Comparison of ENCODE assay signal across 8 mouse cellular contexts in genomic region chr11:69686377-69686776, GRCm38 (mm10). TPM values are rescaled to one million over a fixed set of nuclear protein-coding genes. Genes with fewer than 3 reads are reported as not detected.
DNase-seq lines count a peak whose midpoint lies in the region; ATAC-seq lines count a peak whose summit lies in the region.

No protein-coding gene starts in this region.

- 0 out of 2 replicates have a peak, but pooled peaks cover 5% of the 10 kb centered on the region for H3K4me1 ChIP-seq in midbrain, embryonic 11.5 days (ENCODE audit: control insufficient read depth, insufficient read depth, low read length)
- H3K4me1 ChIP-seq in midbrain, embryonic 10.5 days, result peaks cover 40% of the 10 kb centered on the region
- peaks cover 42% of the 10 kb centered on the region for H3K4me1 ChIP-seq in limb, embryonic 13.5 days

- H3K4me2 ChIP-seq in midbrain, embryonic 11.5 days, result no peak overlapping the region
- peak overlapping the region; percentile 21 for H3K4me2 ChIP-seq in limb, embryonic 13.5 days (replicated peaks)

- no peaks in the 10 kb centered on the region for H3K9me3 ChIP-seq in midbrain, embryonic 11.5 days (ENCODE audit: control insufficient read depth, low read length)
- H3K9me3 ChIP-seq in midbrain, embryonic 10.5 days (replicated peaks), result no peaks in the 10 kb centered on the region
- H3K9me3 ChIP-seq in limb, embryonic 13.5 days, result no peaks in the 10 kb centered on the region

- peak; percentile 81 for DNase-seq in midbrain, embryonic 11.5 days (ENCODE audit: low spot score, missing footprints)
- DNase-seq in midbrain, embryonic 10.5 days (ENCODE audit: low spot score), result no peak
- peak; percentile 90 to 91 for DNase-seq in cerebellum, postnatal 10 days
- peak; percentile 86 to 90 for DNase-seq in heart, postnatal 10 days
- DNase-seq in skeletal muscle tissue, adult 2 months (ENCODE audit: low read depth, low spot score), result peak; percentile 82
- no peak for DNase-seq in frontal cortex, adult 2 months (ENCODE audit: extremely low spot score in 1 of 2, low spot score in 1 of 2)
- DNase-seq in frontal cortex, postnatal 25 days (ENCODE audit: low spot score in 2 of 2), result no peak

- WGBS in midbrain, embryonic 11.5 days, result 15% methylated on average over 4 of the region's 4 CpGs
- WGBS in midbrain, embryonic 10.5 days, result 14% methylated on average over 4 of the region's 4 CpGs
- WGBS in limb, embryonic 13.5 days, result 4% methylated on average over 4 of the region's 4 CpGs

- H3K36me3 ChIP-seq in midbrain, embryonic 11.5 days (ENCODE audit: control insufficient read depth, insufficient read depth, low read length), result no peaks in the 10 kb centered on the region
- no peaks in the 10 kb centered on the region for H3K36me3 ChIP-seq in midbrain, embryonic 10.5 days
- H3K36me3 ChIP-seq in limb, embryonic 13.5 days, result no peaks in the 10 kb centered on the region

- intact Hi-C loops in heart, postnatal 10 days (cut with DNase I), result no loop called here

- H3K9ac ChIP-seq in midbrain, embryonic 11.5 days (ENCODE audit: low read length), result 0 out of 2 replicates have a peak overlapping the region, but pooled peaks have one; percentile 24
- H3K9ac ChIP-seq in limb, embryonic 13.5 days, result peak overlapping the region; percentile 35; the same call in 1 of the 2 replicates

- no peak overlapping the region for H3K27ac ChIP-seq in midbrain, embryonic 11.5 days (ENCODE audit: low read depth, low read length)
- no peak overlapping the region; the same call in 1 of the 2 replicates for H3K27ac ChIP-seq in midbrain, embryonic 10.5 days (replicated peaks)
- H3K27ac ChIP-seq in limb, embryonic 13.5 days, result peak overlapping the region; percentile 22; the same call in 1 of the 2 replicates

- no peaks in the 10 kb centered on the region for H3K27me3 ChIP-seq in midbrain, embryonic 11.5 days (ENCODE audit: control insufficient read depth, insufficient read depth, low read length)
- peaks cover 25% of the 10 kb centered on the region for H3K27me3 ChIP-seq in midbrain, embryonic 10.5 days (ENCODE audit: low read depth, poor library complexity, severe bottlenecking)
- H3K27me3 ChIP-seq in limb, embryonic 13.5 days, result no peaks in the 10 kb centered on the region

- no peak overlapping the region for H3K4me3 ChIP-seq in midbrain, embryonic 11.5 days (ENCODE audit: low read depth, low read length)
- no peak overlapping the region for H3K4me3 ChIP-seq in midbrain, embryonic 10.5 days
- no peak overlapping the region for H3K4me3 ChIP-seq in limb, embryonic 13.5 days

- no peak for ATAC-seq in midbrain, embryonic 11.5 days (ENCODE audit: low FRiP score)
- no peak for ATAC-seq in limb, embryonic 13.5 days (ENCODE audit: low FRiP score, low read depth)

RNA-seq across cellular contexts. Expression of gene Tnfsf13, which starts 0.8 kb away (rescaled TPM):
- not detected in 2 replicates for polyA plus RNA-seq in midbrain, embryonic 11.5 days (2014; fragmentation: Nextera tagmentation; extraction: Ambion mirVana)
- 0.11 and 0.30 TPM in 2 replicates for polyA plus RNA-seq in midbrain, embryonic 10.5 days (2016; fragmentation: Nextera tagmentation; extraction: Ambion mirVana)
- total RNA-seq in heart, postnatal 10 days (2021), result 1 to 10 TPM; 2.1 to 2.4 TPM
- 0.33 TPM in 1 of 2 replicates, not detected in the other for polyA plus RNA-seq in limb, embryonic 13.5 days (2015; fragmentation: Nextera tagmentation; extraction: Ambion mirVana)
- 5.3 and 5.4 TPM in 2 replicates for polyA plus RNA-seq in frontal cortex, adult 2 months (2012; rRNA removed)

RNA-seq across cellular contexts. Expression of gene Senp3, which starts 4.5 kb away (rescaled TPM):
- 80.6 and 90.8 TPM in 2 replicates for polyA plus RNA-seq in midbrain, embryonic 11.5 days (2014; fragmentation: Nextera tagmentation; extraction: Ambion mirVana)
- 112 and 114 TPM in 2 replicates for polyA plus RNA-seq in midbrain, embryonic 10.5 days (2016; fragmentation: Nextera tagmentation; extraction: Ambion mirVana)
- 10 to 100 TPM; 48.9 to 49.6 TPM for total RNA-seq in heart, postnatal 10 days (2021)
- polyA plus RNA-seq in limb, embryonic 13.5 days (2015; fragmentation: Nextera tagmentation; extraction: Ambion mirVana), result 123 and 125 TPM in 2 replicates
- 138 and 154 TPM in 2 replicates for polyA plus RNA-seq in frontal cortex, adult 2 months (2012; rRNA removed)

RNA-seq across cellular contexts. Expression of gene Tnfsf12, which starts 9.3 kb away (rescaled TPM):
- 2.0 and 2.8 TPM in 2 replicates for polyA plus RNA-seq in midbrain, embryonic 11.5 days (2014; fragmentation: Nextera tagmentation; extraction: Ambion mirVana)
- polyA plus RNA-seq in midbrain, embryonic 10.5 days (2016; fragmentation: Nextera tagmentation; extraction: Ambion mirVana), result 1.2 and 1.4 TPM in 2 replicates
- total RNA-seq in heart, postnatal 10 days (2021), result 10 to 100 TPM; 19.6 to 20.3 TPM
- polyA plus RNA-seq in limb, embryonic 13.5 days (2015; fragmentation: Nextera tagmentation; extraction: Ambion mirVana), result 5.9 and 8.0 TPM in 2 replicates
- 17.1 and 20.6 TPM in 2 replicates for polyA plus RNA-seq in frontal cortex, adult 2 months (2012; rRNA removed)

RNA-seq across cellular contexts. Expression of gene Tnfsfm13, which starts 9.5 kb away (rescaled TPM):
- polyA plus RNA-seq in midbrain, embryonic 11.5 days (2014; fragmentation: Nextera tagmentation; extraction: Ambion mirVana), result 0.78 and 1.6 TPM in 2 replicates
- polyA plus RNA-seq in midbrain, embryonic 10.5 days (2016; fragmentation: Nextera tagmentation; extraction: Ambion mirVana), result 1.0 and 1.3 TPM in 2 replicates
- 1 to 10 TPM; 5.1 to 5.2 TPM for total RNA-seq in heart, postnatal 10 days (2021)
- polyA plus RNA-seq in limb, embryonic 13.5 days (2015; fragmentation: Nextera tagmentation; extraction: Ambion mirVana), result 3.7 and 4.4 TPM in 2 replicates
- 2.9 and 4.9 TPM in 2 replicates for polyA plus RNA-seq in frontal cortex, adult 2 months (2012; rRNA removed)

RNA-seq across cellular contexts. Expression of gene Eif4a1, which starts 14.2 kb away (rescaled TPM):
- polyA plus RNA-seq in midbrain, embryonic 11.5 days (2014; fragmentation: Nextera tagmentation; extraction: Ambion mirVana), result 877 and 900 TPM in 2 replicates
- polyA plus RNA-seq in midbrain, embryonic 10.5 days (2016; fragmentation: Nextera tagmentation; extraction: Ambion mirVana), result 710 and 716 TPM in 2 replicates
- 100 to 1,000 TPM; 389 to 397 TPM for total RNA-seq in heart, postnatal 10 days (2021)
- 560 and 570 TPM in 2 replicates for polyA plus RNA-seq in limb, embryonic 13.5 days (2015; fragmentation: Nextera tagmentation; extraction: Ambion mirVana)
- polyA plus RNA-seq in frontal cortex, adult 2 months (2012; rRNA removed), result 365 and 370 TPM in 2 replicates

Comparison
In these comparisons a context has a peak if more than half of its experiments do, and no peak if none do; other contexts are left out.
1. DNase-seq: peak in midbrain, embryonic 11.5 days (single experiment), cerebellum, postnatal 10 days (2 of 2), heart, postnatal 10 days (2 of 2) and skeletal muscle tissue, adult 2 months (single experiment); none in midbrain, embryonic 10.5 days (single experiment), frontal cortex, adult 2 months (0 of 2) and frontal cortex, postnatal 25 days (0 of 2).